Mouse (Mus musculus) limb, embryonic 10.5 days (tissue): ENCODE data around the gene Lrp1. TPM values are rescaled to one million over a fixed set of nuclear protein-coding genes. Genes with fewer than 3 reads are reported as not detected.

ENCODE experiments used
- DNase-seq: peaks from one replicate; pipeline ENCODE4 v3.0.0-alpha.2; 2017; ENCODE audit warnings: low spot score
- H3K27ac ChIP-seq: fragments of 300-500 bp; sonication (generic); 2 replicates; pipeline ENCODE4 v1.5.1; 2016; ENCODE audit warnings: mild to moderate bottlenecking
- H3K27me3 ChIP-seq: fragments of 300-500 bp; sonication (generic); 2 replicates; pipeline ENCODE4 v1.6.1; 2016; ENCODE audit warnings: low read depth, mild to moderate bottlenecking; ENCODE audit not compliant: poor library complexity, severe bottlenecking
- H3K36me3 ChIP-seq: fragments of 300-500 bp; sonication (generic); 2 replicates; pipeline ENCODE4 v1.6.1; 2016; ENCODE audit warnings: mild to moderate bottlenecking, moderate library complexity
- H3K4me1 ChIP-seq: fragments of 300-500 bp; sonication (generic); 2 replicates; pipeline ENCODE4 v1.6.1; 2016
- H3K4me3 ChIP-seq: fragments of 300-500 bp; sonication (generic); 2 replicates; pipeline ENCODE4 v1.5.1; 2016; ENCODE audit warnings: mild to moderate bottlenecking, moderate library complexity
- H3K9me3 ChIP-seq: fragments of 300-500 bp; sonication (generic); replicated peaks from 2 replicates; pipeline ENCODE4 v1.6.1; 2016; ENCODE audit warnings: mild to moderate bottlenecking
- WGBS: fragments of 180-500 bp; shearing (Covaris S2); methylation state at CpG from one replicate; pipeline ENCODE4 v1.1.7; 2016; 5-methylcytosine and 5-hydroxymethylcytosine counted together
- polyA plus RNA-seq: library from polyadenylated mRNA; unstranded; fragments of >200 nt; fragmentation: Nextera tagmentation; extraction: Ambion mirVana; gene quantifications from 2 replicates; pipeline ENCODE4 v1.2.1, GENCODE M21; 2016

Gene Lrp1
- polyA plus RNA-seq, 1 experiment from 2014 or later: 67.8 TPM

DNA sequence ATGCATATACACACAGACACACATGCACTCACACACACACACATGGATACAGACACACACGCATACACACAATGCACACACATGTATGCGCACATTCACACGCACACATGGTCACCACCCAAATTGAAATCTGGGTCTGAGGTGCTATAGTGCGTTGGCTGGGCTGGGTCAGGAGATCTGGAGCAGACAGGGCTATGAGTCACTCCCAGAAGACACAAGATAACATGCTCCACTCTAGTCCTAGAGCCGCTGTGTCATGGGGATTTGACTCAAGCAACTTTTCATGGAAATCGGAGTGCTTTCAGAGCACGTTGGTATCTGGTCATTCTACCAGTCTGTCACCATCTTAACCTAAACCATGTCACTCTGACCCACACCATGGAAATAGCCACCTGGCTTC is 28.5 kb downstream of the Lrp1 start:
- Histone ChIP-seq H3K4me1 (peaks cover 29% of the 10 kb centered on the region), H3K27ac (no peak overlapping the region), H3K4me3 (no peak overlapping the region), H3K36me3 (peaks cover 99% of the 10 kb centered on the region), H3K9me3 (no peaks in the 10 kb centered on the region), H3K27me3 (no peaks in the 10 kb centered on the region)
- no peak for DNase-seq
- WGBS: 93% methylated on average over 7 of the region's 7 CpGs

DNA sequence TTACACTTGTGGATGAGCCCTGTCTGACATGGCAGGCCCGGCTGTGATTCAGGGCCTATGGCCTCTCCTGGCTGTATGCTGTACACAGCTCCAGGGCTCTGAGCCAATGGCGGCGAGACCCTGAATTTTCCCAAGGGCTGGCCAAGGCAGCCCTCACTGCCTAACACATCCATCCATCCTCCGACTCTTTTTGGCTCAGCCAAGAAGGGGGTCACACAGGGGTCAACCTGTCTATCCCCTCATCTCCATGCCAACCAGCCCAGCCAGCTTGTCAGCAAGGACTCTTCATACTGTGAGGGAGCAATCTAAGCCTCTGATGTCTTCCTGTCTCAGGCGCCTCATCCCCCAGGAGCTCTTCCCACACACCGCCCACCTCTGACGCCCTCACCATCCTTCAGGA is 29.4 kb downstream of the Lrp1 start:
- Histone ChIP-seq H3K4me3 (no peak overlapping the region), H3K27ac (peak overlapping the region; percentile 1; the same call in 1 of the 2 replicates), H3K4me1 (peaks cover 20% of the 10 kb centered on the region), H3K27me3 (no peaks in the 10 kb centered on the region), H3K36me3 (peaks cover 99% of the 10 kb centered on the region), H3K9me3 (no peaks in the 10 kb centered on the region)
- DNase-seq: no peak
- 28% methylated on average over 7 of the region's 7 CpGs for WGBS

DNA sequence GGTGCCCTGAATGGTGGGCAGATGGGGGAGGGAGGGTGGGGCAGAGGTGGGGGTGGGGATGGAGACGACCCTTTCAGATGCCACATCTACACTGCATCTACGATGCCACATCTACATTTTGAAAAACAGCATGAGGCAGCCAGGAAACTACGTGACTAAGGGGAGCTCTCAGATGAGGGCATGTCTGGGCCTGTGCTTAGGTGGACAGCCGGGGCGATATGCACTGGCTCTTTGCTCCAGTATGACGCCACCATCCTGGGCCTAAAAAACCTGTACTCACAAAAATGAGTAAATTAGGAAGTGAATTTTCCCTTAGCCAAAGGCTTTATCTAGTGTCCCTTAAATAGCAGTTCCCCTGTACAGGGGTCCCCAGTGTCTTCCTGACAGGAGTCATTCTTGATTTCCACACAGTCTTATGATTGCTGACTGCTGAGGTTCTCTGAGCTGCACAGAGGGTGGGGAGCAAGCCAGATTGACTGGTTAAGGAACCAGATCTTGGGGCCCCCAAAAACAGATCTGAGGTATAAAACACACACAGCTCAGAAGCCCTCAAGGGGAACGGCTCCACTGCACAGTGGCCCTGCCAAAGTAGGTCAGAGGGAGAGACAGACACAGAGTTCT is 30.0 kb downstream of the Lrp1 start:
- 85% methylated on average over 7 of the region's 7 CpGs for WGBS
- no peaks in the 10 kb centered on the region for H3K27me3 ChIP-seq
- peaks cover 16% of the 10 kb centered on the region for H3K4me1 ChIP-seq
- no peaks in the 10 kb centered on the region for H3K9me3 ChIP-seq
- DNase-seq: no peak
- no peak overlapping the region for H3K4me3 ChIP-seq
- H3K27ac ChIP-seq: peak overlapping the region; percentile 26
- H3K36me3 ChIP-seq: peaks cover 99% of the 10 kb centered on the region

DNA sequence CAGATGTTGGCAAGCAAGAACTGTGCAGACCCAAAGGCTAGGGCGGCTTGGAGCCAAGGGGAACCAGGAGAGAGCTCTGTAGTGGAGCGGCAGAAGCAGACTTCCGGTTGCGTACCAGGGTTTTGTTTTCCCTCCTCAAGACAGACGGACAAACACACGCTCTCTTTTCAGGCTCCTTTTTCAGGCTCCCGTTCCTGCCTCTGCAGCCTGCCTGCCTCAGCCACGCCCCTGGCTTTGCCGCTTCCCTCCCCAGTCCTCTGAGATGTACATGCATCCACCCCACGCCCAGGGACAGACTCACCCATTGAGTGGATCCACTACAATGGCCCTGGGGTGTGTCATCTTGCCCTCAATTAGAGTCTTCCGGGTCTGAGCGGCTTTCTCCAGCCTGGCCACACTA is 30.7 kb downstream of the Lrp1 start:
- Histone ChIP-seq H3K27ac (peak overlapping the region; percentile 26; the same call in 1 of the 2 replicates), H3K36me3 (peaks cover 98% of the 10 kb centered on the region), H3K27me3 (no peaks in the 10 kb centered on the region), H3K9me3 (no peaks in the 10 kb centered on the region), H3K4me1 (peaks cover 16% of the 10 kb centered on the region), H3K4me3 (no peak overlapping the region)
- 91% methylated on average over 12 of the region's 12 CpGs for WGBS
- no peak for DNase-seq

DNA sequence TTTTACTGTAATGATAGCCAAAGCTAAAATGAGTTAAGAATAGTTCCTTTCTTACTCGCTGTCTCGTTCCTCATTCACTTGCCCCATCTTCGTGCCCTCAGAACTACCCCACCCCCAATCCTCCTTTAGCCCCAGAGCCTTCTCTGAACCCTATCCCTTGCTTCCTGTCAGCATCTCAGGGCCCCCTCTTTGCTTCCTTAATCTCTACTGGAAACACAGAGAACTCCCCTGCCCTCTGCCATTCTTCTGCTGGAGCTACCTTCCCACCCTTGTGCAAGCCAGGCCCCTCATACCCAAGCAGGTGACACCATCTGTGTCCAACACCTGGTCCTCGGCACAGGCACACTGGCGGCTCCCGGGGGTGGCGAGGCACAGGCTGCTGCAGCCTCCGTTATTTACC is 33.2 kb downstream of the Lrp1 start:
- Histone ChIP-seq H3K27me3 (no peaks in the 10 kb centered on the region), H3K4me1 (peaks cover 16% of the 10 kb centered on the region), H3K4me3 (no peak overlapping the region), H3K9me3 (no peaks in the 10 kb centered on the region), H3K36me3 (peaks cover 98% of the 10 kb centered on the region), H3K27ac (no peak overlapping the region)
- DNase-seq: no peak
- 94% methylated on average over 8 of the region's 8 CpGs for WGBS

DNA sequence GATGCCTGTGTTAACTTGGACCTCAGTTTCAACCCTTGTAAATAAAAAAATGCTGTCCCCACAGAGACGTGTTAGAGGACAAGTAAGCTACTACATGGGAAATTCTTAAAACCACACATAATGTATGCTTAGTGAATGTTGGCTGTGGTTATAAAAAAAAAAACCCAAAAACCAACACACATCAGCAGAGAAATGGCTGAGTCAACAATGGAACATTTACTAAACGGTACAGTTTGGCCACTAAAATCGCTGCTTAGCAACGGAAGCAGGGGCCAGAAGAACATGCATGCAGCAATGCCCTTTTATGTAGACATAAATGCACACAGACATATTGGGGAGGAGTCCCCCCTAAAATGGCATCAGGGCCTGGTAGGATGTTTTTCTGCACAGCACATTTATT is 34.7 kb downstream of the Lrp1 start:
- no peaks in the 10 kb centered on the region for H3K27me3 ChIP-seq
- peaks cover 98% of the 10 kb centered on the region for H3K36me3 ChIP-seq
- H3K4me1 ChIP-seq: peaks cover 5% of the 10 kb centered on the region; the same call in 1 of the 2 replicates
- no peak overlapping the region for H3K27ac ChIP-seq
- H3K9me3 ChIP-seq: no peaks in the 10 kb centered on the region
- no peak for DNase-seq
- WGBS: 95% methylated on average over 4 of the region's 4 CpGs
- no peak overlapping the region for H3K4me3 ChIP-seq

DNA sequence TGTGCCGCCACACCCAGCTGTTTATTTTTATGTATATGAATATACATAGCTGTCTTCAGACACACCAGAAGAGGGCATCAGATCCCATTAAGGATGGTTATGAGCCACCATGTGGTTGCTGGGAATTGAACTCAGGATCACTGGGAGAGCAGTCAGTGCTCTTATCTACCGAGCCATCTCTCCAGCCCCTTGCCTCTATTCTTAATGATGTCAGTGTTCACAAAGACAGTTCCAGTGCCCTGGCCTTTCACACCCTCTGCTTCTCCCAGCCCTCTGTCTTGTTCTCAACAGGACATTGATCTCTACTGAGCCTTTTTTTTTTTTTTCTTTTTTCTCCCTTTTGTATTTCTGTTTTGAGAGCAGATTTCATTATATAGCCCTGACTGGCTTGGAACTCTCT is 35.4 kb downstream of the Lrp1 start:
- H3K36me3 ChIP-seq: peaks cover 98% of the 10 kb centered on the region

DNA sequence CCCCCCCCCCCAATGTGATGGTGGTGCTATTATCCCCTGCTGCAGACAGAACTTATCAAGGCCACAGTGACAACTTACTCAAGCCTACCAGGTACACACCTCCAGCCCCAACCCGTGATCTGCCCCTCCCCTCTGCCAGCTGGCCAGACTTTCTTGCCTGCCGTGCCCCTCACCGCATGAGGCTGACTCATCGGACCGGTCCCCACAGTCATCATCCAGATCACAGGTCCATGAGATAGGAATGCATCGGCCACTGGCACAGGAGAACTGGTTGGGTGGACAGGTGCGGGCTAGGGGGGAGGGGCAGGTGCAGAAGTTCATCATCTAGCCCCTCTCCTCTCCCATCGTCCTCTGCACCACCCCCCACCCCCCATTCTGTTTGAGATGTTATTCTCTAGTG is 37.3 kb downstream of the Lrp1 start:
- no peaks in the 10 kb centered on the region for H3K27me3 ChIP-seq
- no peak for DNase-seq
- H3K4me3 ChIP-seq: no peak overlapping the region
- H3K36me3 ChIP-seq: peaks cover 98% of the 10 kb centered on the region
- H3K9me3 ChIP-seq: no peaks in the 10 kb centered on the region
- H3K4me1 ChIP-seq: no peaks in the 10 kb centered on the region
- WGBS: 87% methylated on average over 8 of the region's 8 CpGs
- H3K27ac ChIP-seq: no peak overlapping the region

More for the DNA sequence above, 35.4 kb downstream of the Lrp1 start:
- H3K27ac ChIP-seq: no peak overlapping the region
- no peak overlapping the region for H3K4me3 ChIP-seq
- no peak for DNase-seq
- H3K4me1 ChIP-seq: peaks cover 2% of the 10 kb centered on the region; the same call in 1 of the 2 replicates
- H3K9me3 ChIP-seq: no peaks in the 10 kb centered on the region
- WGBS: 93% methylated on average over 2 of the region's 2 CpGs
- no peaks in the 10 kb centered on the region for H3K27me3 ChIP-seq

DNA sequence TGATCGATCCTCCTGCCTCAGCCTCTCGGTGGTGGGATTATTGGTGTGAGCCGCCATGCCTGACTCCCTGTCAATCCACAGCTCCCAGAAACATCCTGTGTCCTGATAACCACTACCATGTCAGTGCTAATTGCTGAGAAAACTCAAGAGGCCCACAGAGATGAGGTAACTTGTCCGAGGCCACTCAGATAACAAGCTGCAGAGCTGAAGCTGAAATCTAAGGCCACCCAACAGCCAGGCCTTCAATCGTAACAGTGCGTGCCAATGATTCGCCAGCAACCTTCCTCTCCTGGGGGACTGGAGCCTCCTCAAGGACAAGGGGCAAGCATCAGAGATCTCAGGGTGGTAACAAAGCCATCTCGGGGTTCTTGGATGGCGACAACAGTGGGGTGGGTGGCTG is 39.7 kb downstream of the Lrp1 start:
- Histone ChIP-seq H3K9me3 (no peaks in the 10 kb centered on the region), H3K4me1 (no peaks in the 10 kb centered on the region), H3K27me3 (no peaks in the 10 kb centered on the region), H3K4me3 (no peak overlapping the region), H3K36me3 (peaks cover 99% of the 10 kb centered on the region), H3K27ac (no peak overlapping the region)
- 93% methylated on average over 9 of the region's 9 CpGs for WGBS
- no peak for DNase-seq

DNA sequence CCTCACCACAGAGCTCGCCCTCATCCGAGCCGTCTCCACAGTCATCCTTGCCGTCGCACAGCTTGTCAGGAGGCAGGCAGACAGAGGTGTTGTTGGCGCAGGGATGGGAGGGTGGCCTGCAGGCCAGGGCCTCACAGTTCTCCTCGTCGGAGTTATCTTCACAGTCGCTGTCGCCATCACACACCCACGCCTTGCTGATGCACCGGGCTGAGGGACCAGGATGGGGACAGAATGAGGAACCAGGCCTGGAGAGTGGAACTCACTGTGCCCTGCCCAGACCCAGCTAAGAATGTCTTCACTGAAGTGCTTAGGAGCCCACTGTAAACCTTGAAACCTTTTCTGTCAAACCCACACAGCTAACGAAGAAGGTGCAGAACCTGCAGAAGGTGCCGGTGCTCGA is 43.0 kb downstream of the Lrp1 start:
- no peak for DNase-seq
- Histone ChIP-seq H3K4me1 (no peaks in the 10 kb centered on the region), H3K27ac (no peak overlapping the region), H3K4me3 (no peak overlapping the region), H3K36me3 (peaks cover 100% of the 10 kb centered on the region), H3K27me3 (no peaks in the 10 kb centered on the region), H3K9me3 (no peaks in the 10 kb centered on the region)
- WGBS: 88% methylated on average over 15 of the region's 15 CpGs

DNA sequence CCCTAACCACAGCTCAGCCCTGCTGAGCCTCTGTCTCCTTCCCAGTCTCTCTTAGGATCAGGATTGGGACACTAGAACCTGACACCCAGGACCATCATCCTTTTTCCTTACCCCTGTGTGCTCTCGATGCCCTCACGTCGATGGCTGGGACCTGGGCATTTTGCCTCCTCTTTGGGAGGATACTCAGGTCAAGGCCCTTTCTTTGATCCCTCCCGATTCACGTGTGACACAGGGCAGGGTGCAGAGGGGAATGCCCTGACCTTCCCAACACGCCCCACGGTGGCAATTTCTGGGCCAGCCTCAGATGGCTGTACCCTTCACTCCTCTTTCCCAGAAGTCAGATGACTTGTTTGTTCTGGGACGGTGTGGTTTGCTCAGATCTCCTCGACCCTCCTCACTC is 43.8 kb downstream of the Lrp1 start:
- 78% methylated on average over 9 of the region's 9 CpGs for WGBS
- Histone ChIP-seq H3K27ac (no peak overlapping the region), H3K4me3 (no peak overlapping the region), H3K27me3 (no peaks in the 10 kb centered on the region), H3K4me1 (no peaks in the 10 kb centered on the region), H3K36me3 (peaks cover 100% of the 10 kb centered on the region), H3K9me3 (no peaks in the 10 kb centered on the region)
- no peak for DNase-seq

DNA sequence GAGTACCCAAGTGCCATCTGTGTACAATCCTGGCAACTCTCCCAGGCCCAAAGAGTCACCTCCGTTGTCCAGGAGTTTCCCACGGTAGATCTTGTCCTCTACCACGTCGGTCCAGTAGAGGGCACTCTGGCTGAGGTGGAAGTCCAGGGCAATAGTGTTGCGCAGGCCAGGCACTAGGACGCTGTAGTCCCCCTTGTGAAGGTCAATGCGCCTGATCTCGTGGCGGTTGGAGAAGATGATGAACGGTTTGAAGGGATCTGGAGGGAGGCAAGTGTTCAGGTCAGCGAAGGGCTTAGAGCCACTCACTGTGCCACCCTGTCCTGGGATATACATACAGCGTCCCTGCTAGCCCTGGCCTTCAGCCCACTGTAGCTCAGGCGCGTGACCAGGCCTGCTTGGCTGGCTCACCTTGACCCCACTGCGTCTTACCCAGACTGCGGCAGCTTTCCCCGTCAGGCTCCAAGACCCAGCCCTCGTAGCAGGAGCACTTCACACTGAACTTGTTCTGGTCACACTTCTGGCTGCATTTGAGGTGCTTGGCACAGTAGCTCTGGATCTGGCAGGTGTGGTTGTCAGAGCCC is 44.5 kb downstream of the Lrp1 start:
- WGBS: 66% methylated on average over 18 of the region's 18 CpGs
- no peaks in the 10 kb centered on the region for H3K27me3 ChIP-seq
- peaks cover 100% of the 10 kb centered on the region for H3K36me3 ChIP-seq
- H3K27ac ChIP-seq: no peak overlapping the region
- DNase-seq: peak; percentile 46
- no peaks in the 10 kb centered on the region for H3K9me3 ChIP-seq
- H3K4me1 ChIP-seq: no peaks in the 10 kb centered on the region
- no peak overlapping the region for H3K4me3 ChIP-seq

DNA sequence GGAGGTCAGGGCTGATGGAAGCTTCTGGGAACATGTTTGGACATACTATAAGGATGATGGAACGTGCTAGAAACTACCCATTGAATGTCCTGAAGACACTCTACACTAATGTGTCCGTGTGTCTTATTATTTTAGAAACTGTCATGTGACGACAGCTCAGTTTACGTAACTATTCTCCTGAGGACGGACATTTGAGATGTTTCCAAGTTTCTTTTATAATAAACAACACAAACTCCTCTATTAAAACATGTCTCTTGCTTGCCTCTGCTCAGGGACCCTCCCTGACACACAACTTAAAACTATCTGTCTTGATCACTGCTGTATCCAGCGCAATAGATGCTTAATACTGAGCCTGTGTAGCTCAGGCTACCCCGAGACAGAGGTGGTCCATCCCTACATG is 45.2 kb downstream of the Lrp1 start:
- WGBS: 94% methylated on average over 7 of the region's 7 CpGs
- Histone ChIP-seq H3K4me3 (no peak overlapping the region), H3K27ac (no peak overlapping the region), H3K4me1 (no peaks in the 10 kb centered on the region), H3K9me3 (no peaks in the 10 kb centered on the region), H3K27me3 (no peaks in the 10 kb centered on the region), H3K36me3 (peaks cover 100% of the 10 kb centered on the region)
- DNase-seq: no peak

DNA sequence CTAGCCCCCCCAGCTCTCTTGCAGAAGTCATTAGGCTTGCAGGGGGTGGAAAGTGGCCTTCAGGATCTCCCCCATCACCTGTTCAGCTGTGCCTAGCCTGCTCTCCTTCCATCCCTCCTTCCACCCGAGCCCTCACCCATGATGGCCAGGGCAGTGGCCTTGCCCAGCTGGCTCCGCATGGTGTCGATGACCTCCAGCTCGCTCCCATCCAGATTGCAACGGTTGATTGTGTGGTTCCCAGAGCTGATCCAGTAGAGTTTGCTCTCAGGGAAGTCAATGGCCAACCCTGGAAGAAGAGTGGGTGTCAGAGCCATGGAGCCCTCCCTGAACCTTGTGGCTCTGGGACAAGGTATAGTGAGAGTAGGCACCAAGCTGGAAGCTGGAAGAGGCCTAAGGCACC is 48.7 kb downstream of the Lrp1 start:
- WGBS: 93% methylated on average over 5 of the region's 5 CpGs
- Histone ChIP-seq H3K27me3 (no peaks in the 10 kb centered on the region), H3K27ac (no peak overlapping the region), H3K4me1 (no peaks in the 10 kb centered on the region), H3K9me3 (no peaks in the 10 kb centered on the region), H3K4me3 (no peak overlapping the region), H3K36me3 (peaks cover 98% of the 10 kb centered on the region)
- DNase-seq: no peak
